Mouse (Mus musculus): ENCODE measurements at regions not wholly inside any gene's neighbourhood (a gene's known extent, or its start where the extent isn't known, plus 50 kb on each side); places are given as distances from the start of the nearest gene placed in this dataset.
A peak's percentile ranks its signal among the peaks of the same experiment; 100 is the strongest.

DNA sequence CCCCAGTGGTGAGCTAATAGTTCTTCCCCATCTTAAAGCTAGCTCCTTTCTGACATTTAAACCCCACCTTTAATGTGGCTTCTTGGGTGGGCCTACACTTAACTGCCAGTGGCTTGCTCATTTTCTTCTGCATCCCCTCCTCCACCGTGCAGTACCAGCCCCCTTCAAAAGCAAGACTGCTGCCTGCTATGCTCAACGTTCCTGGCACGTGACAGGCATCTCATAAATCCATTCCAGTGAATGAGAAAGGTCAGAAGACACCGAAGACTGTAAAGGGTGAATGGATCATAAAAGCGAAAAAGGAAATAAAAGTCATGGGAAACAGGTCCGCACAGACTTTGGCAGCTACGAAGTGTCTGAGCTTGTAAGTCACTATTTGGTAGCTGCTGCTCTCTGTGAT lies 212.8 kb upstream of the Prok2 start:
- DNase-seq (ENCODE audit: low spot score in 2 of 2) = no peak

DNA sequence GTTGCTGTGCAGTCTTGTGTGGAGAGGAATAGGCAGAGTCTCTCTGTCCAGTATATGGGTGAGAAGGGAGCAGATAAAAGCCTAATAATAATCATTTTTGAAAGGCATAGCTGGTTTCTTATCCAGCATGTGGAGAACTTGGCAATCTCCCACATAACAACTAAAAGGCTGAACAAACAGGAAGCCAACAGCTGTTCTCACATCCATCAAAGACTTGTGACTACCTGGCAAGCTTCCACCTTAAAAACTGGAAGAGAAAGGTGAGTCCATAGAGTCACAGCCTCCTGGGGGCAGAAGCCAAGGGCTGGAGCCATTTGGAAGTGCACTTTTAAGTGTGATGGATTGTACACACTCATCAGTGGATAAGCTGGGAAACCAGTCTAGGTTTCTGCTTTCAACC lies 210.5 kb upstream of the Prok2 start:
- no peak for DNase-seq (ENCODE audit: low spot score in 2 of 2)

- no peak for DNase-seq (ENCODE audit: low spot score in 2 of 2)
Observed at GRCm38 (mm10) chr6:99935373-99935772, 209.2 kb upstream of the Prok2 start.

DNA sequence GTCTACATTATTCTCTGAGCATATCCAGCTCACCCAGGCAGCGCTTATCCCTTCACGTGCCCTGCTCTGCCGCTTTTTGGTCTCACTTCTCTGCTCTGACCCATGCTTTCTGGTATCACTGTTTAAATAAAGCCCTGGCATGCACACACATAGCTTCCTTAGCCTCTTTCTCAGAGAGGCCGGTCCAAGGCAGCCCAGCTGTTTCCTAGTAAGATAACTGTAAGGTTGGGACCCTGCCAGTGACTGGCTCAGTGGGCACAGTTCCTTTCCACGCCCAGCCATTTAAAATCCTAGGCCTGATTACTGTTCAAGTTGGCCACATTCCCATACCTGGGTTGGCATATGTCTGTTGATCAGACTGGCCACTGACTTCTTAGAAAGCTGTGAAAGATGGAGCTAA lies 208.2 kb upstream of the Prok2 start:
- no peak for DNase-seq (ENCODE audit: low spot score in 2 of 2)

DNA sequence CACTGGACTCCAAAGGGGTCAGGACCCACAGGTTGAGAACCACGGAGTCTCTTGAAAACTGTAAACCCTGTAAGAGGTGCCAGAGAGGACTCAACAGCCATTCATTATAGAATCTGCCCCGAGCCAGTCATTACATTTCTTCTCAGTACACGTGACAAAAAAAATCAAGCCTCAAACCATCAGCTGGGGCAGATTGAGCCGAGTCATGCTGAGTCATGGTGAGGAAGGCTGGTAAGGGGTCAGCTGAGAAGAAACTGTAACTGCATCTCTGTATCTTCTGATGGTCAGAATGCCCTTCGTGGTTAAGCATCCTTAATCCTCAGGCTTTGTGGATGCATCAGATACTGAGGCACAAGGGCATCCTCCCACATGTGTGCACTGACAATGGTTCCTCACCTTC lies 207.2 kb upstream of the Prok2 start:
- DNase-seq (ENCODE audit: low spot score in 2 of 2) = no peak

DNA sequence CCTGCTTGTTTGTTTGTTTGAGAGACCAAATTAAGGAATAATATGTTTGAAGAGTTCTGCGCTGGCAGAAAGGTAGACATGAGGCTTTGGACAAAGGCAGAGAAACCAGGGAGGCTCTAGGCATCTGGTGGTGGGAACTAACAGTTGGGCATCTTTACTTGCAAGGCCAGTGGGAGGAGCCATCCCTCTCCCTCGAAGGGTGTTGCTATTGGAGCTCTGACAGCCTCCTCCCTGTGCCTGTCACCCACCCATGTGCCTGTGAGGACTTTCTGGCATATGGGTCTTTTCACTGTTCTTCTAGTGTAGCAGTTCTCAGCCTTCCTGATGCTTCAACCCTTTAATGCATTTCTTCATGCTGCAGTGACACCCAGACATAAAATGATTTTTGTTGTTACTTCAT lies 206.7 kb upstream of the Prok2 start:
- no peak for DNase-seq (ENCODE audit: low spot score in 2 of 2)

- DNase-seq (ENCODE audit: low spot score in 2 of 2) = no peak
Observed at GRCm38 (mm10) chr6:99932405-99932804, 206.2 kb upstream of the Prok2 start.

DNA sequence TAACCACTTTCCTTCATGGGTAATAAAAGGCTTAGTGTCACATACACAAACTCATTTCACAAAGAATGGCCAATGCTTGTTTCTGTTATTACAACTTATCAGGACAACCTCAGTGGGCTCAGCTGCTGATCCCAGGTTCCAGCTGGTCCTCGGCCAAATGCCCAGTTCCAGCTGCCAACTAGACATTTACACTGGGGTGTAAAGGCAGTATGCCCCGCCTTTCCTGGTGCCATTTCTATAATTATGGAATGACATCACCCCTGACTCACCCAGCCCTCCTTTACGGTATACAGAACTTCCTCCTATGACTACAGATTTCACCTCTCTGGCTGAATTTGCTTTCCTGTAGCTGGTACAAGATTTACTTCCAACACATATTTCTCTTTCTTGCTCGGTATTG lies 205.4 kb upstream of the Prok2 start:
- no peak for DNase-seq (ENCODE audit: low spot score in 2 of 2)

DNA sequence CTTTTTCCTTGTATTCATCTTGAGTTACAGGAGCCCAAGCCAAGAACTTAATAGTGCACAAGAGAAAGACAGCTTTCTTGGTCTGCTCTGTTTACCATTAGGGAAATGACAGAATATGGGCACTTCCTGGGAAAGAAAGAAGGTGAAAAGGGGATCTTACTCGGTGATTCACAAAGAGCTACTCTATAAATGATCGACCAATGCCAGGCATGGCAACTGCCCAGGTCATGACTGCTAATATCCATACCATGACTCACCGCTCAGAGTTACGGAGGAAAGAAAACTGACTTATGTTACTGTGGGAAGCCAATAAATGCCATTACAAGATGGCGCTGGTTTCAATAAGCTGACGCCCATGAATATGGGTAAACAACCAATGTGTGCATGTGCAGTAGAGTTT lies 204.1 kb upstream of the Prok2 start:
- DNase-seq (ENCODE audit: low spot score in 2 of 2) = no peak

DNA sequence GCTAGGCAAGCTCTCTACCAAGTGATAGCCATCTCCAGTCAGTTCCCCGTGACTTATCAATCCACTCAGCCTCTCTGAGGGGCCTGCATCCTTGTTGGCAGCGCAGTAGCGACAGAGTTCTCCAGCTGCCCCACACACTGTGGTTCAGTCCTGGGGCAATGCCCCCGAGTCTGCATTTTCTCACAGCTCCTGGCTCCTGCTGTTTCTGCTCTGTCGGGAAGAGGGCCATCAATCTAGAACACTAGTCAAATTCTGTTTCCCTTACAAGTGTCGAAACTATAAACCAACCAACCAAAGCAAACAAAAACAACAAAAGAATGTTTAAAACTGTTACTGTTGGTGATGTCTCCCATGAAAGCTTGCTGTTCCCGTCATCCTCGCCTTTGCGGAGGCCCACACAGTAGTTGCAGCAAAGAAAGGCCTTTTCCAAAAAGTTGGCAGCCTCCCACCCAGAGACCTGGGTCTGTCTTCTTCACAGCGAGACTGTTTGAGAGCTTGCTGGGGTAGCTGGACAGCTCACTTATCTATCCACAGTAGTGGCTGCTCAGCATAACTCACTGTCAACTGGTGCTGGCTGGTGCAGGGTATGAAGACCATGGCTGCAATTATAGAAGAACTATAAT lies 201.9 kb upstream of the Prok2 start:
- no peak for DNase-seq (ENCODE audit: low spot score in 2 of 2)

DNA sequence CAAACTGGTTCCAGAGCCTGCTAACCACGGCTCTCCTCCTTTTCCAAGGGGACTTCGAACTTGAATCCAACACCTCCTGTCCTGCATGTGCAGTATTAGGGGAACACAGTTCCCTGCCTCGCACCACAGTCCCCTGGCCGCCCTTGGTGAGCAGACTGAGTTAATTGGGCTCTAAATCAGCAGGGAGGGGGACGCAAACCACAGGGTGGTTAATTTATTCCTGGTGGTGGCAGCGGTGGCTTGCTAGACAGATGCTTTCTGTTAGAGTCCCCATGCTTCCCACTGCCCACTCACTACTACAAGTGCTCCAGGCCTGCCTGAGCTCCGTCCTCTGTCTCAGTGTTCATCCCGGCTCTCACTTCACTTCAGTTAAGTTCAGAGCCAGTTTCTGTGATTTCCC lies 198.0 kb upstream of the Prok2 start:
- no peak for DNase-seq (ENCODE audit: low spot score in 2 of 2)

- DNase-seq (ENCODE audit: low spot score in 2 of 2) = no peak
Observed at GRCm38 (mm10) chr6:99921966-99922365, 195.8 kb upstream of the Prok2 start.

DNA sequence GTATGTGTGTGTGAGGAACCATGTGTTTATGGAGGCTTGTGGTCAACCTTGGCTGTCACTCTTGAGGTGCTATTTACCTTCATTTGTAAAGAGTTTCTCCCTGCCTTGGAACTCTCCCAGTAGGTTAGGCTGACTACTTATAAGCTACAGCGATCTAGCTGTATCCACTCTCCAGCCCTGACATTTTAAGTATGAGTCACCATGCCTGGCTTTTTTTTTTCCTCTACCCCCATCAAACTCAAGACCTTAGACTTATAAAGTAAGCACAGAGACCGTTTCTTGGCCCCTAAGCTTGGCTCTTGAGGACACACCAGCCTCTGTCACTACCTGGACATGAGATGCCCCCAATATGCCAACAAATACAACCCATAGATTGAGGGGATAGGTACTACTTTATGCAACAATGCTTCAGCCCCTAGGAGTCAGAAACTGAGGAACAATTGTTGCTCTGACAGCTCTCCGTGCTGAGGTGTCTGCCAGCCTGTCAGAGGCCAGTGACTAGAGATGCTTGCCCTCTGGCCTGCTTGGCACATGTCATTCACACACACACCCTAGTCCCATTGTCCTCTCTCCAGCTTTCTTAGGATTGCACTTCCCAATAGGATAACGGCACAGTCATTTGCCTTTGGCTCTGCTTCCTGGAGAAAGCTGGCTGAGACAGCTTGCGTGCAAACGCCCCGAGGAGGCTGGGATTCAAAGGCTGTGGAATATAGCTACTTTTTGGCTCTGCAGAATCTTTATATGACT lies 193.8 kb upstream of the Prok2 start:
- DNase-seq (ENCODE audit: low spot score in 2 of 2) = no peak

DNA sequence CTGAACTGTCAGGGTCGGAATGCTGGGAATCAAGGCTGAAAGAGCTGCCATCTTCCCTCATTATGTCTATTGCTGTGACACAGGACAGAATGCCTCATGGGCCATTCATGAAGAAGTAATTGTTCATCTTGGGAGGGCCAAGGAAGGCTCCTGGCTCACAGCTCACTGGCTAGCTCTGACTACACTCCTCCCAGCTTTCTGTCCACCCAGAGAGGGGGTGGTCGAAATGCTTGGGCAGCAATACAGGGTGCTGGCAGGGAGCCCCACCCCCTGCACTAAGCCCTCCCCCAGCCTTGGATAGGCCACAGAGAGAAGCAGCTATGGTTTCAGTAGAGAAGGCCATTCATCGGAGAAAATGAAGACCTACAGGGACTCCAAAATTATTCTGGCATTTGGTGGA lies 192.2 kb upstream of the Prok2 start:
- DNase-seq (ENCODE audit: low spot score in 2 of 2) = no peak

GRCm38 (mm10) chr6:99909921-99910320 lies 183.7 kb upstream of the Prok2 start:
- DNase-seq (ENCODE audit: low spot score in 2 of 2) = no peak

- DNase-seq (ENCODE audit: low spot score in 2 of 2) = peak in 1 of 2 experiments; percentile 69
Observed at GRCm38 (mm10) chr6:99909459-99909858, 183.3 kb upstream of the Prok2 start.

DNA sequence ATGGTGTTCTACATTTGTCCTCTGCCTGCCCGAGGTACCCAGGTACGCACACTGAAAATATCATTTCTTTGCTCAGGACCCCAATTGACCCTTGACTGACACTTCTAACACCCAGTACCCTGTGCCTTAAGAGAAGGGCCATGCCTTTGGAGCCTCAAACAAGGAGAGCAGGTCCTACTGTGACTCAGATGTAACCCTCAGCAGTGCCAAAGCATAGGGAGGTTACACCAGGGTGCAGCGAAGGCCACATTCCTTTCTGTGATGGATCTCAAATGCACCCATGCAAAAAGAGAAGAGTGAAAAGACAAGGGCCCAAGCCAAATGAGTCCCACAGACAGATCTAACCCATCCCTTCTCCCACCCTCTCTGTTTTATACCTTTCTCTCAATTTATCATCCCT lies 181.9 kb upstream of the Prok2 start:
- DNase-seq (ENCODE audit: low spot score in 2 of 2) = no peak

- no peak for DNase-seq (ENCODE audit: low spot score in 2 of 2)
Observed at GRCm38 (mm10) chr6:99905194-99905593, 179.0 kb upstream of the Prok2 start.

- no peak for DNase-seq (ENCODE audit: low spot score in 2 of 2)
Observed at GRCm38 (mm10) chr6:99904607-99905006, 178.4 kb upstream of the Prok2 start.

DNA sequence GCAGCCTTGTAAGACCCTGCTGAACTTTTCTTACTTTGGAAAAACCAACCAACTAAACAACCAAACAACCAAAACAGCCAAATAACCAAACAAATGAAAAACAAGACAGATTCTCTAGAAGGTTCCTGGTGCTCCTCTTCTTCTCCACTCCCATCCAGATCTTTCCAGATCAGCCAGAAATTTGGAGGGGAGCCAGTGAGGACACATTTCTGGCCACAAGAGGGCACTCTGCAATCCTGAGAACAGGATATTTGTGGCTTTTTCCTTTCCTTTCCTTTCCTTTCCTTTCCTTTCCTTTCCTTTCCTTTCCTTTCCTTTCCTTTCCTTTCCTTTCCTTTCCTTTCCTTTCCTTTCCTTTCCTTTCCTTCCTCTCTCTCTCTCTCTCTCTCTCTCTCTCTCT lies 177.9 kb upstream of the Prok2 start:
- DNase-seq (ENCODE audit: low spot score in 2 of 2) = peak; percentile 59 to 70

DNA sequence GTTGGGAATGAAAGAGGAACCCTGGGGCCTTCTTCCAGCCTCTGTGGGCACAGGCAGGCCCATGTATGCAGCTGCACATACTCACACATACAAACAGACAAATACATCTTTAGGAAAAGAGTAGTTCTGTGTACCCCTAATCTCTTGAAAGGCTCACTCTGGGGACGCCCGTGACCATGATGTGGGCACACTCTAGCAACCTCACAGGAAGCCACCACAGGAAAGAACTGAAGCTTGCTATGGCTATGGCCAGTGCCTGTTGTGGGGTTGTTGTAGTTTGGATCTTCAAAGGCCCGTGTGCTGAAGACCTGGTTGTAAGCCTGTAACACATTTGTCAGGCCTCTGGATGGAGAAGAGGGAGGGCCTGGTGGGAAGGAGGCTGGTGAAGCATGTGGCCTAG lies 175.4 kb upstream of the Prok2 start:
- DNase-seq (ENCODE audit: low spot score in 2 of 2) = no peak

DNA sequence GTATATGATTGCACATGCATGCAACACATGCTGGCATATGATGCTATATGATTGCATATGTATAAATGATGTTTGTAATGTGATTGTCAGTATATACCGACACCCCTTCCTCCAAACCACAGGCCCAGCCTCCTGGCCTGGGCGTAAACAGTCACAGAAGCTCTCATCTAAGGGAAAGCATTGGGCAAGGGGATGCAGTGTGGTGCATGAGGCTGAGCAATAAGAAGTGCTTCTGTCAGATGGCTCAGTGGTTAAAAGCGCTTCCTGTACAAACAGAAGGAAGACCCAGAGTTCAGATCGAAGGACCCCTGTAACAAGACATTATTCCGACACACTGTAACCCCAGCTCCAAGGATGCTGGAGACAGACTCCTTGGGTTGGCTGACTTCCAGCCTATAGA lies 175.0 kb upstream of the Prok2 start:
- no peak for DNase-seq (ENCODE audit: low spot score in 2 of 2)

- no peak for DNase-seq (ENCODE audit: low spot score in 2 of 2)
Observed at GRCm38 (mm10) chr6:99899704-99900103, 173.5 kb upstream of the Prok2 start.

DNA sequence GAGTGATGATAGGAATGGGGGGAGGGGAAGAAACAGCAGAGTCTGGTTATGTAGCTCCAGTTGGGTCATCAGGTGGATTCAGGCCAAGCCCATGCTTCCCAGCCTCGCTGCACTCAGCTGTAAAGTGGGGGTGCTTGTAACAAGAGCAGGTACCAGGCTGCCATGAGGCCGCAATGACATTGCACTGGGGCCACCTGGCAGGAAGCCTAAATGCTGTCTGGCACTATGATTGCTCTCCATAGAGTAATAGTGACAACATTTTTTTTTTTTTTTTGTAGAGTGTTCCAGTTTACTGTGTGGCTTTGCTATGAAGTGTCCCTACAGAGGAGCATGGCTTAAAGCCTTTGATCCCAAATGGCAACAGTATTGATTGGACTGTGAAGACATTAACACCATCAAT lies 171.9 kb upstream of the Prok2 start:
- no peak for DNase-seq (ENCODE audit: low spot score in 2 of 2)

Data from urinary bladder, postnatal 36 days (tissue).